Mouse (Mus musculus) embryonic facial prominence, embryonic 12.5 days (tissue): Measurements from ENCODE around the gene Hist1h1a. TPM values are rescaled to one million over a fixed set of nuclear protein-coding genes. Genes with fewer than 3 reads are reported as not detected.
"Not testable (repeated sequence)": the region's sequence is repeated elsewhere in the genome, so short reads cannot be mapped to it uniquely, and the experiment has no call there.

Experiments used
- ATAC-seq: fragments of 200-750 bp; cut with Nextera tagmentation; 2 replicates; pipeline ENCODE4 v1.8.0; 2017; ENCODE audit not compliant: insufficient number of reproducible peaks, insufficient read depth, low FRiP score, low TSS enrichment
- H3K27ac ChIP-seq: fragments of 300-500 bp; sonication (generic); 2 replicates; pipeline ENCODE4 v1.5.1; 2016; ENCODE audit warnings: mild to moderate bottlenecking
- H3K27me3 ChIP-seq: fragments of 300-500 bp; sonication (generic); 2 replicates; pipeline ENCODE4 v1.6.1; 2016; ENCODE audit warnings: mild to moderate bottlenecking, moderate library complexity
- H3K36me3 ChIP-seq: fragments of 300-500 bp; sonication (generic); 2 replicates; pipeline ENCODE4 v1.6.1; 2016; ENCODE audit warnings: mild to moderate bottlenecking
- H3K4me1 ChIP-seq: fragments of 300-500 bp; sonication (generic); 2 replicates; pipeline ENCODE4 v1.6.1; 2016
- H3K4me2 ChIP-seq: fragments of 300-500 bp; sonication (generic); replicated peaks from 2 replicates; pipeline ENCODE4 v1.6.1; 2016; ENCODE audit warnings: mild to moderate bottlenecking, moderate library complexity
- H3K4me3 ChIP-seq: fragments of 300-500 bp; sonication (generic); 2 replicates; pipeline ENCODE4 v1.5.1; 2016; ENCODE audit warnings: mild to moderate bottlenecking
- H3K9ac ChIP-seq: fragments of 300-500 bp; sonication (generic); 2 replicates; pipeline ENCODE4 v1.6.1; 2016; ENCODE audit warnings: mild to moderate bottlenecking, moderate library complexity
- H3K9me3 ChIP-seq: fragments of 300-500 bp; sonication (generic); 2 replicates; pipeline ENCODE4 v1.6.1; 2016; ENCODE audit warnings: mild to moderate bottlenecking, moderate library complexity
- WGBS: fragments of 180-500 bp; shearing (Covaris S2); methylation state at CpG from one replicate; pipeline ENCODE4 v1.1.7; 2016; 5-methylcytosine and 5-hydroxymethylcytosine counted together
- polyA plus RNA-seq: library from polyadenylated mRNA; unstranded; fragments of >200 nt; fragmentation: Nextera tagmentation; extraction: Ambion mirVana; gene quantifications from 2 replicates; pipeline ENCODE4 v1.2.1, GENCODE M21; 2016

Gene Hist1h1a
- polyA plus RNA-seq, 1 experiment from 2014 or later, result 4.0 TPM

- peak overlapping the region; percentile 53 for H3K9ac ChIP-seq
- no peaks in the 10 kb centered on the region for H3K36me3 ChIP-seq
- no peaks in the 10 kb centered on the region for H3K9me3 ChIP-seq
- H3K4me1 ChIP-seq, result peaks cover 14% of the 10 kb centered on the region
- peak overlapping the region; percentile 98 for H3K27ac ChIP-seq
- under 1% methylated on average over 10 of the region's 10 CpGs for WGBS
- H3K4me3 ChIP-seq, result peak overlapping the region; percentile 59
- peak overlapping the region; percentile 86 for H3K4me2 ChIP-seq
- ATAC-seq, result no peak
- H3K27me3 ChIP-seq, result no peaks in the 10 kb centered on the region
Measured at GRCm38 (mm10) chr13:23763242-23763585, 252 bp upstream of the Hist1h1a start.

- WGBS, result 33% methylated on average over 12 of the region's 12 CpGs
- no peaks in the 10 kb centered on the region for H3K27me3 ChIP-seq
- H3K4me3 ChIP-seq, result peak overlapping the region; percentile 59
- H3K9me3 ChIP-seq, result no peaks in the 10 kb centered on the region
- no peaks in the 10 kb centered on the region for H3K36me3 ChIP-seq
- peak overlapping the region; percentile 98 for H3K27ac ChIP-seq
- ATAC-seq, result no peak
- H3K4me2 ChIP-seq, result peak overlapping the region; percentile 86
- peaks cover 14% of the 10 kb centered on the region for H3K4me1 ChIP-seq
- peak overlapping the region; percentile 73 for H3K9ac ChIP-seq
Measured at GRCm38 (mm10) chr13:23764324-23765171, 1.1 kb downstream of the Hist1h1a start.

GRCm38 (mm10) chr13:23765172-23765513, 1.7 kb downstream of the Hist1h1a start:
- H3K4me2 ChIP-seq, result 0 out of 2 replicates have a peak overlapping the region, but pooled peaks have one; percentile 86
- no peak for ATAC-seq
- no peak overlapping the region for H3K9ac ChIP-seq
- no peaks in the 10 kb centered on the region for H3K9me3 ChIP-seq
- H3K4me3 ChIP-seq, result no peak overlapping the region
- no peaks in the 10 kb centered on the region for H3K27me3 ChIP-seq
- WGBS, result 80% methylated on average over 1 of the region's 1 CpGs
- peaks cover 10% of the 10 kb centered on the region for H3K4me1 ChIP-seq
- H3K27ac ChIP-seq, result no peak overlapping the region
- no peaks in the 10 kb centered on the region for H3K36me3 ChIP-seq

GRCm38 (mm10) chr13:23766772-23767171, 3.3 kb downstream of the Hist1h1a start:
- Histone ChIP-seq H3K36me3 (no peaks in the 10 kb centered on the region), H3K4me2 (no peak overlapping the region), H3K27ac (no peak overlapping the region), H3K4me3 (no peak overlapping the region), H3K9ac (no peak overlapping the region), H3K27me3 (no peaks in the 10 kb centered on the region), H3K9me3 (no peaks in the 10 kb centered on the region), H3K4me1 (peaks cover 7% of the 10 kb centered on the region; the same call in 1 of the 2 replicates)
- ATAC-seq, result no peak

GRCm38 (mm10) chr13:23768834-23769397, 5.5 kb downstream of the Hist1h1a start:
- no peaks in the 10 kb centered on the region for H3K27me3 ChIP-seq
- no peak for ATAC-seq

GRCm38 (mm10) chr13:23769613-23770012, 6.1 kb downstream of the Hist1h1a start, which contains the start of gene Trim38:
Gene Trim38 (plus strand): TSS chr13:23769913.
- H3K4me3 ChIP-seq, H3K4me1 ChIP-seq, H3K9me3 ChIP-seq, H3K4me2 ChIP-seq, H3K9ac ChIP-seq, H3K36me3 ChIP-seq, H3K27ac ChIP-seq, ATAC-seq, H3K27me3 ChIP-seq: not testable (repeated sequence)
- 77% methylated on average over 2 of the region's 2 CpGs for WGBS

More at GRCm38 (mm10) chr13:23768834-23769397, 5.5 kb downstream of the Hist1h1a start:
- Histone ChIP-seq H3K4me1 (peaks cover 11% of the 10 kb centered on the region; the same call in 1 of the 2 replicates), H3K9me3 (no peaks in the 10 kb centered on the region), H3K36me3 (no peaks in the 10 kb centered on the region), H3K9ac (no peak overlapping the region), H3K4me3 (no peak overlapping the region), H3K27ac (no peak overlapping the region), H3K4me2 (no peak overlapping the region)
- 56% methylated on average over 5 of the region's 5 CpGs for WGBS

GRCm38 (mm10) chr13:23772561-23773313, 9.3 kb downstream of the Hist1h1a start:
- peak; percentile 84; the same call in 1 of the 2 replicates for ATAC-seq
- no peaks in the 10 kb centered on the region for H3K27me3 ChIP-seq
- peaks cover 3% of the 10 kb centered on the region; the same call in 1 of the 2 replicates for H3K4me1 ChIP-seq
- peak overlapping the region; percentile 31 for H3K4me2 ChIP-seq
- no peak overlapping the region for H3K27ac ChIP-seq
- WGBS, result 24% methylated on average over 21 of the region's 21 CpGs
- H3K4me3 ChIP-seq, result no peak overlapping the region
- no peaks in the 10 kb centered on the region for H3K36me3 ChIP-seq
- no peaks in the 10 kb centered on the region for H3K9me3 ChIP-seq
- no peak overlapping the region for H3K9ac ChIP-seq

- no peak for ATAC-seq
- 91% methylated on average over 7 of the region's 7 CpGs for WGBS
- H3K4me1 ChIP-seq, result no peaks in the 10 kb centered on the region
- no peaks in the 10 kb centered on the region for H3K36me3 ChIP-seq
- no peaks in the 10 kb centered on the region for H3K27me3 ChIP-seq
- H3K4me2 ChIP-seq, result no peak overlapping the region
- H3K27ac ChIP-seq, result no peak overlapping the region
- H3K4me3 ChIP-seq, result no peak overlapping the region
- H3K9ac ChIP-seq, result no peak overlapping the region
- no peaks in the 10 kb centered on the region for H3K9me3 ChIP-seq
Measured at GRCm38 (mm10) chr13:23778339-23778738, 14.9 kb downstream of the Hist1h1a start.

GRCm38 (mm10) chr13:23779025-23779424, 15.6 kb downstream of the Hist1h1a start:
- Histone ChIP-seq H3K9me3 (no peaks in the 10 kb centered on the region), H3K4me2 (no peak overlapping the region), H3K36me3 (no peaks in the 10 kb centered on the region), H3K27ac (no peak overlapping the region), H3K27me3 (no peaks in the 10 kb centered on the region), H3K4me3 (no peak overlapping the region), H3K9ac (no peak overlapping the region), H3K4me1 (no peaks in the 10 kb centered on the region)
- 86% methylated on average over 4 of the region's 4 CpGs for WGBS
- no peak for ATAC-seq

- ATAC-seq, result no peak
- Histone ChIP-seq H3K4me2 (no peak overlapping the region), H3K36me3 (no peaks in the 10 kb centered on the region), H3K27ac (no peak overlapping the region), H3K9ac (no peak overlapping the region), H3K9me3 (no peaks in the 10 kb centered on the region), H3K27me3 (no peaks in the 10 kb centered on the region), H3K4me1 (no peaks in the 10 kb centered on the region), H3K4me3 (no peak overlapping the region)
- WGBS, result 46% methylated on average over 2 of the region's 2 CpGs
Measured at GRCm38 (mm10) chr13:23792520-23792919, 29.1 kb downstream of the Hist1h1a start.

GRCm38 (mm10) chr13:23799405-23799804, 35.9 kb downstream of the Hist1h1a start:
- H3K27ac ChIP-seq, result no peak overlapping the region
- no peak overlapping the region for H3K4me2 ChIP-seq
- no peak for ATAC-seq
- no peak overlapping the region for H3K9ac ChIP-seq
- whole genome bisulfite sequencing, result 53% methylated on average over 5 of the region's 5 CpGs
- peaks cover 6% of the 10 kb centered on the region; the same call in 1 of the 2 replicates for H3K4me1 ChIP-seq
- H3K27me3 ChIP-seq, result no peaks in the 10 kb centered on the region
- no peaks in the 10 kb centered on the region for H3K9me3 ChIP-seq
- H3K4me3 ChIP-seq, result no peak overlapping the region
- no peaks in the 10 kb centered on the region for H3K36me3 ChIP-seq
